Mouse (Mus musculus) brain, embryonic 14.5 days (tissue): ENCODE results near the gene Hmmr.

Experiments used
- CTCF ChIP-seq: fragments of 200-500 bp; IDR thresholded peaks from 2 replicates; pipeline ENCODE4 v1.5.1; 2012; ENCODE audit warnings: inconsistent platforms, mild to moderate bottlenecking, moderate library complexity, borderline replicate concordance; ENCODE audit not compliant: insufficient read depth, insufficient read length; ENCODE audit errors: extremely low read depth
- POLR2A ChIP-seq: fragments of 200-500 bp; IDR thresholded peaks from 2 replicates; pipeline ENCODE4 v1.6.1; 2012; ENCODE audit warnings: mild to moderate bottlenecking, inconsistent platforms, borderline replicate concordance; ENCODE audit not compliant: poor library complexity, insufficient read depth, insufficient read length, severe bottlenecking; ENCODE audit errors: extremely low read depth

- TF ChIP-seq CTCF (no peak), POLR2A (no peak)
Measured at GRCm38 (mm10) chr11:40754664-40755107, 21.5 kb upstream of the Hmmr start.
